Mouse (Mus musculus): ENCODE measurements at regions not wholly inside any gene's neighbourhood (a gene's known extent, or its start where the extent isn't known, plus 50 kb on each side); places are given as distances from the start of the nearest gene placed in this dataset.

GRCm38 (mm10) chr7:34567575-34567974, 89.0 kb downstream of the Kctd15 start:
- no peaks in the 10 kb centered on the region for H3K27me3 ChIP-seq (ENCODE audit: control insufficient read depth, insufficient read depth, low read length)
- H3K27ac ChIP-seq (ENCODE audit: insufficient read depth, low read length) = no peak overlapping the region
- no peaks in the 10 kb centered on the region; the same call in 1 of the 2 replicates for H3K4me1 ChIP-seq (ENCODE audit: control insufficient read depth, insufficient read depth, low read length)
- WGBS = 72% methylated on average over 5 of the region's 5 CpGs
- no peak for TF ChIP-seq CTCF (IDR thresholded peaks at IDR 0.05; ENCODE audit: borderline replicate concordance, insufficient read depth, low read depth, low read length)
- DNase-seq = no peak
- no peak overlapping the region for H3K4me3 ChIP-seq (replicated peaks; ENCODE audit: insufficient read depth, low read depth, low read length)

- H3K27ac ChIP-seq (ENCODE audit: insufficient read depth, low read length) = no peak overlapping the region
- TF ChIP-seq CTCF (IDR thresholded peaks at IDR 0.05; ENCODE audit: borderline replicate concordance, insufficient read depth, low read depth, low read length) = no peak
- TF ChIP-seq POLR2A (IDR thresholded peaks at IDR 0.05; ENCODE audit: borderline replicate concordance, insufficient read depth, low read length) = no peak
- no peak for DNase-seq
- H3K27me3 ChIP-seq (ENCODE audit: control insufficient read depth, insufficient read depth, low read length) = no peaks in the 10 kb centered on the region
- no peak overlapping the region for H3K4me3 ChIP-seq (replicated peaks; ENCODE audit: insufficient read depth, low read depth, low read length)
- 79% methylated on average over 2 of the region's 2 CpGs for WGBS
- no peaks in the 10 kb centered on the region; the same call in 1 of the 2 replicates for H3K4me1 ChIP-seq (ENCODE audit: control insufficient read depth, insufficient read depth, low read length)
Measured at GRCm38 (mm10) chr7:34562160-34562559, 94.4 kb downstream of the Kctd15 start.

GRCm38 (mm10) chr7:34558615-34559343, 97.8 kb downstream of the Kctd15 start:
- no peak for TF ChIP-seq CTCF (IDR thresholded peaks at IDR 0.05; ENCODE audit: borderline replicate concordance, insufficient read depth, low read depth, low read length)
- no peak for TF ChIP-seq POLR2A (IDR thresholded peaks at IDR 0.05; ENCODE audit: borderline replicate concordance, insufficient read depth, low read length)
- WGBS = 80% methylated on average over 8 of the region's 8 CpGs
- H3K27ac ChIP-seq (ENCODE audit: insufficient read depth, low read length) = no peak overlapping the region
- no peak overlapping the region for H3K4me3 ChIP-seq (replicated peaks; ENCODE audit: insufficient read depth, low read depth, low read length)
- H3K27me3 ChIP-seq (ENCODE audit: control insufficient read depth, insufficient read depth, low read length) = no peaks in the 10 kb centered on the region
- DNase-seq = no peak
- H3K4me1 ChIP-seq (ENCODE audit: control insufficient read depth, insufficient read depth, low read length) = no peaks in the 10 kb centered on the region; the same call in 1 of the 2 replicates

GRCm38 (mm10) chr7:34555196-34555595, 101.3 kb downstream of the Kctd15 start:
- TF ChIP-seq POLR2A (IDR thresholded peaks at IDR 0.05; ENCODE audit: borderline replicate concordance, insufficient read depth, low read length) = no peak
- TF ChIP-seq CTCF (IDR thresholded peaks at IDR 0.05; ENCODE audit: borderline replicate concordance, insufficient read depth, low read depth, low read length) = no peak
- peak in 1 of 2 experiments; percentile 10 for DNase-seq
- 46% methylated on average over 6 of the region's 6 CpGs for WGBS
- H3K4me3 ChIP-seq (replicated peaks; ENCODE audit: insufficient read depth, low read depth, low read length) = no peak overlapping the region
- no peaks in the 10 kb centered on the region for H3K27me3 ChIP-seq (ENCODE audit: control insufficient read depth, insufficient read depth, low read length)
- H3K4me1 ChIP-seq (ENCODE audit: control insufficient read depth, insufficient read depth, low read length) = no peaks in the 10 kb centered on the region
- H3K27ac ChIP-seq (ENCODE audit: insufficient read depth, low read length) = no peak overlapping the region

GRCm38 (mm10) chr7:34546609-34547316, 109.8 kb downstream of the Kctd15 start:
- TF ChIP-seq CTCF (IDR thresholded peaks at IDR 0.05; ENCODE audit: borderline replicate concordance, insufficient read depth, low read depth, low read length) = no peak
- no peak for TF ChIP-seq POLR2A (IDR thresholded peaks at IDR 0.05; ENCODE audit: borderline replicate concordance, insufficient read depth, low read length)
- no peak for DNase-seq
- Histone ChIP-seq H3K27me3 (ENCODE audit: control insufficient read depth, insufficient read depth, low read length) (no peaks in the 10 kb centered on the region), H3K4me3 (replicated peaks; ENCODE audit: insufficient read depth, low read depth, low read length) (no peak overlapping the region), H3K27ac (ENCODE audit: insufficient read depth, low read length) (no peak overlapping the region), H3K4me1 (ENCODE audit: control insufficient read depth, insufficient read depth, low read length) (no peaks in the 10 kb centered on the region)
- WGBS = 81% methylated on average over 19 of the region's 19 CpGs

GRCm38 (mm10) chr7:34545906-34546305, 110.6 kb downstream of the Kctd15 start:
- TF ChIP-seq POLR2A (IDR thresholded peaks at IDR 0.05; ENCODE audit: borderline replicate concordance, insufficient read depth, low read length) = no peak
- no peak for TF ChIP-seq CTCF (IDR thresholded peaks at IDR 0.05; ENCODE audit: borderline replicate concordance, insufficient read depth, low read depth, low read length)
- Histone ChIP-seq H3K4me1 (ENCODE audit: control insufficient read depth, insufficient read depth, low read length) (no peaks in the 10 kb centered on the region), H3K27ac (ENCODE audit: insufficient read depth, low read length) (no peak overlapping the region), H3K27me3 (ENCODE audit: control insufficient read depth, insufficient read depth, low read length) (no peaks in the 10 kb centered on the region), H3K4me3 (replicated peaks; ENCODE audit: insufficient read depth, low read depth, low read length) (no peak overlapping the region)
- WGBS = 89% methylated on average over 11 of the region's 11 CpGs
- no peak for DNase-seq

- TF ChIP-seq POLR2A (IDR thresholded peaks at IDR 0.05; ENCODE audit: borderline replicate concordance, insufficient read depth, low read length) (no peak), CTCF (IDR thresholded peaks at IDR 0.05; ENCODE audit: borderline replicate concordance, insufficient read depth, low read depth, low read length) (no peak)
- H3K4me1 ChIP-seq (ENCODE audit: control insufficient read depth, insufficient read depth, low read length) = no peaks in the 10 kb centered on the region
- DNase-seq = no peak
- H3K27me3 ChIP-seq (ENCODE audit: control insufficient read depth, insufficient read depth, low read length) = no peaks in the 10 kb centered on the region
- no peak overlapping the region for H3K27ac ChIP-seq (ENCODE audit: insufficient read depth, low read length)
- H3K4me3 ChIP-seq (replicated peaks; ENCODE audit: insufficient read depth, low read depth, low read length) = no peak overlapping the region
- WGBS = 77% methylated on average over 4 of the region's 4 CpGs
Measured at GRCm38 (mm10) chr7:34541906-34542305, 114.6 kb downstream of the Kctd15 start.

GRCm38 (mm10) chr7:34541000-34541399, 115.5 kb downstream of the Kctd15 start:
- Histone ChIP-seq H3K27ac (ENCODE audit: insufficient read depth, low read length) (no peak overlapping the region), H3K4me1 (ENCODE audit: control insufficient read depth, insufficient read depth, low read length) (no peaks in the 10 kb centered on the region), H3K27me3 (ENCODE audit: control insufficient read depth, insufficient read depth, low read length) (no peaks in the 10 kb centered on the region), H3K4me3 (replicated peaks; ENCODE audit: insufficient read depth, low read depth, low read length) (no peak overlapping the region)
- 75% methylated on average over 4 of the region's 4 CpGs for WGBS
- TF ChIP-seq CTCF (IDR thresholded peaks at IDR 0.05; ENCODE audit: borderline replicate concordance, insufficient read depth, low read depth, low read length) = no peak
- TF ChIP-seq POLR2A (IDR thresholded peaks at IDR 0.05; ENCODE audit: borderline replicate concordance, insufficient read depth, low read length) = no peak
- no peak for DNase-seq

Measured in cerebellum, adult 2 months (tissue).